Mouse (Mus musculus) CH12.LX (cell line): ENCODE results near the gene Yap1.

ENCODE experiments used
- BHLHE40 ChIP-seq: IDR thresholded peaks from 2 replicates; pipeline ENCODE4 v1.6.1; 2011; ENCODE audit warnings: mild to moderate bottlenecking, low read depth, low read length, improper control_type of control experiment
- CHD2 ChIP-seq: IDR thresholded peaks from 2 replicates; pipeline ENCODE4 v1.6.1; 2011; ENCODE audit warnings: low read length, improper control_type of control experiment
- EP300 ChIP-seq: IDR thresholded peaks from 2 replicates; pipeline ENCODE4 v1.6.1; 2011; ENCODE audit warnings: low read length, improper control_type of control experiment
- ETS1 ChIP-seq: conservative IDR thresholded peaks from 2 replicates; pipeline ENCODE4 v1.6.1; 2012; ENCODE audit warnings: low read depth, mild to moderate bottlenecking, inconsistent platforms, low read length, improper control_type of control experiment, moderate library complexity
- HCFC1 ChIP-seq: IDR thresholded peaks from 2 replicates; pipeline ENCODE4 v1.6.1; 2012; ENCODE audit warnings: low read depth, mild to moderate bottlenecking, inconsistent platforms, low read length, improper control_type of control experiment
- NRF1 ChIP-seq: IDR thresholded peaks from 2 replicates; pipeline ENCODE4 v1.6.1; 2014; ENCODE audit warnings: low read depth, mild to moderate bottlenecking, inconsistent platforms, low read length, improper control_type of control experiment, moderate library complexity
- POLR2A ChIP-seq: IDR thresholded peaks from 2 replicates; pipeline ENCODE4 v1.6.1; 2011; ENCODE audit warnings: low read depth, mild to moderate bottlenecking, improper control_type of control experiment, low read length
- SIN3A ChIP-seq: IDR thresholded peaks from 2 replicates; pipeline ENCODE4 v1.6.1; 2012; ENCODE audit warnings: low read length, improper control_type of control experiment, inconsistent platforms
- SMC3 ChIP-seq: IDR thresholded peaks from 2 replicates; pipeline ENCODE4 v1.6.1; 2011; ENCODE audit warnings: low read depth, low read length, improper control_type of control experiment
- ZKSCAN1 ChIP-seq: IDR thresholded peaks from 2 replicates; pipeline ENCODE4 v1.6.1; 2012; ENCODE audit warnings: low read depth, inconsistent platforms, low read length, improper control_type of control experiment, borderline replicate concordance

DNA sequence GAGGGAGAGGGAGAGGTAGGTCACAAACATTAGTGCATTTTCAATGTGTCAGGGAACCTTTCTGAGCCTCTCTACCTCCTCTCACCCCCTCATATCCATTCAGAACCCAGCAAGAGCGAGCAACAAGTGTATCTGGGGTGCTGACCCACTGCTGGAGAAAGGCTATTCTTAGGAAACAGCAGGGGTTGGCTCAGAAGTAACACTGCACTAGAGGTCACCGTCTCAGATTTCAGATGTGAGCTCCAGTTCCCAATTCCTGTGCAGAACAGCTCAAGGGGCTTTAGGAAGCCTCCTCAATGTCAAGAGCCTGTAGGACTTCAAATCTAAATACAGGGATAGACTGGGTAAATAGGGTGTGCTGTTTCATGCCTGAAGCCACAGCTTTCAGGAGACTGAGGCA lies 20.7 kb downstream of the Yap1 start:
- TF ChIP-seq SIN3A: no peak
- TF ChIP-seq ZKSCAN1: no peak
- no peak for TF ChIP-seq ETS1
- TF ChIP-seq NRF1: no peak
- TF ChIP-seq BHLHE40: no peak
- TF ChIP-seq SMC3: no peak
- no peak for TF ChIP-seq CHD2
- no peak for TF ChIP-seq POLR2A
- TF ChIP-seq HCFC1: no peak
- TF ChIP-seq EP300: no peak
